In the genomic region with DNA sequence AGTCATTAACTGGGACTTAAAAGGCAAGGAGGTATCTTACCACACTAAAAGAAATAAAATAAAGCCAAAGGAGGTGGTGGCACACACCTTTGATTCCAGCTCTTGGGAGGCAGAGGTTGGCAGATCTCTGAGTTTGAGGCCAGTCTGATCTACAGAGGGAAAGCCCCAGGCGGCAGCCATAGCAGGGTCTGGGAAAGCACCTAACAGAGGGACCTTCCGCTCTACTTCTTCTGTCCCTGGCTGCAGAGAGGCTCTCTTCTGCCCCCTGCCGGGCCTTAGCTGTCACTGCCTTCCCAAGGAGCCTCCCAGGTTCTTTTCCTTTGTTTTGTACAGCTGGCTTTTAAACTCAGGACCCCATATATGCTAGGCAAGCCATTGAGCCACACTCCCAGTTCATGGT, we compare ENCODE assay signal across 9 mouse cellular contexts. TPM values are rescaled to one million over a fixed set of nuclear protein-coding genes. Genes with fewer than 3 reads are reported as not detected.
A peak's percentile ranks its signal among the peaks of the same experiment; 100 is the strongest.
DNase-seq lines count a peak whose midpoint lies in the region; ATAC-seq and TF ChIP-seq lines count a peak whose summit lies in the region.
"Had no signal": no experiment of that assay in that cellular context is flagged by ENCODE, and none has a peak within 500 bp of the region (broad histone marks: within the 10 kb centered on the region; RNA-seq: fewer than 3 reads in every experiment).

No protein-coding gene starts in this region.

- peak; percentile 79 for TF ChIP-seq RAD21 in MEL (IDR thresholded peaks at IDR 0.05; ENCODE audit: low read depth, low read length)

- no peak overlapping the region for H3K27ac ChIP-seq in MEL (ENCODE audit: control insufficient read depth, low read depth, low read length)
- H3K27ac ChIP-seq in bone marrow, adult 2 months (ENCODE audit: control insufficient read depth, insufficient read depth, low read depth, low read length, poor library complexity) = no peak overlapping the region
- no peak overlapping the region for H3K27ac ChIP-seq in embryonic facial prominence, embryonic 14.5 days (replicated peaks; ENCODE audit: low read depth, low read length)
- H3K27ac ChIP-seq in heart, embryonic 15.5 days = no peak overlapping the region
- H3K27ac ChIP-seq in kidney, embryonic 16.5 days (ENCODE audit: low read length) = no peak overlapping the region
- H3K27ac ChIP-seq in olfactory bulb, adult 2 months (ENCODE audit: insufficient read depth, low read depth, low read length) = no peak overlapping the region
- H3K27ac ChIP-seq: limb, embryonic 15.5 days had no signal

- no peak overlapping the region for H3K4me2 ChIP-seq in embryonic facial prominence, embryonic 14.5 days (ENCODE audit: low read depth, low read length)
- H3K4me2 ChIP-seq in heart, embryonic 15.5 days = no peak overlapping the region
- no peak overlapping the region for H3K4me2 ChIP-seq in kidney, embryonic 16.5 days (replicated peaks; ENCODE audit: low read depth, low read length)
- H3K4me2 ChIP-seq: limb, embryonic 15.5 days had no signal

- 2% methylated on average over 3 of the region's 3 CpGs for WGBS in bone marrow, adult 2 months
- 5% methylated on average over 3 of the region's 3 CpGs for WGBS in embryonic facial prominence, embryonic 14.5 days
- 1% methylated on average over 3 of the region's 3 CpGs for WGBS in heart, embryonic 15.5 days
- 0% methylated on average over 3 of the region's 3 CpGs for WGBS in kidney, embryonic 16.5 days
- 4% methylated on average over 3 of the region's 3 CpGs for WGBS in olfactory bulb, adult 2 months

- H3K4me1 ChIP-seq in MEL (ENCODE audit: control insufficient read depth in 1 of 2, insufficient read depth in 2 of 2, low read length in 2 of 2) = peaks cover 0 to 13% of the 10 kb centered on the region in 2 experiments; a peak in 2 of 4 replicates
- H3K4me1 ChIP-seq in bone marrow, adult 2 months (ENCODE audit: control insufficient read depth, insufficient read depth, low read length) = no peaks in the 10 kb centered on the region
- no peaks in the 10 kb centered on the region for H3K4me1 ChIP-seq in embryonic facial prominence, embryonic 14.5 days (ENCODE audit: control insufficient read depth, insufficient read depth, low read length)
- peaks cover 5% of the 10 kb centered on the region; the same call in 1 of the 2 replicates for H3K4me1 ChIP-seq in heart, embryonic 15.5 days (replicated peaks)
- no peaks in the 10 kb centered on the region for H3K4me1 ChIP-seq in kidney, embryonic 16.5 days (ENCODE audit: insufficient read depth, low read length)
- H3K4me1 ChIP-seq in olfactory bulb, adult 2 months (ENCODE audit: control insufficient read depth, insufficient read depth, low read length) = no peaks in the 10 kb centered on the region
- H3K4me1 ChIP-seq: limb, embryonic 15.5 days had no signal

- no peak for TF ChIP-seq EP300 in MEL (IDR thresholded peaks at IDR 0.05; ENCODE audit: low read depth in 1 of 2, low read length in 2 of 2)

- H3K4me3 ChIP-seq in MEL (ENCODE audit: control insufficient read depth in 1 of 2, insufficient read depth in 1 of 2, low read depth in 2 of 2, low read length in 2 of 2) = peak overlapping the region; percentile 22 to 30; a peak in 2 of 4 replicates
- no peak overlapping the region for H3K4me3 ChIP-seq in bone marrow, adult 2 months (replicated peaks; ENCODE audit: control insufficient read depth, low read depth, low read length)
- no peak overlapping the region for H3K4me3 ChIP-seq in embryonic facial prominence, embryonic 14.5 days (ENCODE audit: low read depth, low read length)
- H3K4me3 ChIP-seq in heart, embryonic 15.5 days = no peak overlapping the region
- no peak overlapping the region for H3K4me3 ChIP-seq in kidney, embryonic 16.5 days (ENCODE audit: low read length)
- no peak overlapping the region for H3K4me3 ChIP-seq in olfactory bulb, adult 2 months (ENCODE audit: insufficient read depth, low read depth, low read length)
- H3K4me3 ChIP-seq: limb, embryonic 15.5 days had no signal

- peak; percentile 86 to 94 (median 88) for TF ChIP-seq CTCF in MEL (IDR thresholded peaks at IDR 0.05 in 2 of 3, conservative IDR thresholded peaks at IDR 0.05 in 1 of 3; ENCODE audit: control insufficient read depth in 1 of 3, insufficient read depth in 1 of 3, low read depth in 2 of 3, low read length in 3 of 3, poor library complexity in 1 of 3, severe bottlenecking in 1 of 3)
- TF ChIP-seq CTCF in bone marrow, adult 2 months (IDR thresholded peaks at IDR 0.05; ENCODE audit: control insufficient read depth, insufficient read depth, low read length) = peak; percentile 81
- peak; percentile 88 for TF ChIP-seq CTCF in olfactory bulb, adult 2 months (IDR thresholded peaks at IDR 0.05; ENCODE audit: insufficient read depth, low read depth, low read length)

- no peaks in the 10 kb centered on the region for H3K9me3 ChIP-seq in MEL (replicated peaks; ENCODE audit: insufficient read depth, low read length)
- H3K9me3 ChIP-seq in embryonic facial prominence, embryonic 14.5 days (ENCODE audit: control insufficient read depth, low read length) = no peaks in the 10 kb centered on the region
- H3K9me3 ChIP-seq in heart, embryonic 15.5 days (replicated peaks) = 0 out of 2 replicates have a peak, but pooled peaks cover 3% of the 10 kb centered on the region
- H3K9me3 ChIP-seq in kidney, embryonic 16.5 days (ENCODE audit: low read length) = peaks cover 11% of the 10 kb centered on the region
- H3K9me3 ChIP-seq: limb, embryonic 15.5 days had no signal

- DNase-seq in MEL (ENCODE audit: low read depth, low spot score) = peak; percentile 77
- peak; percentile 70 for DNase-seq in embryonic facial prominence, embryonic 14.5 days (ENCODE audit: low spot score)
- peak; percentile 35 to 48 for DNase-seq in lung, adult 18-20 months
- DNase-seq in yolk sac, embryonic 10.5 days (ENCODE audit: low spot score) = peak; percentile 48

- H3K79me2 ChIP-seq in MEL (ENCODE audit: control insufficient read depth, insufficient read depth, low read length, poor library complexity) = no peaks in the 10 kb centered on the region

- ATAC-seq in embryonic facial prominence, embryonic 14.5 days (ENCODE audit: low read depth) = peak; percentile 74
- ATAC-seq in heart, embryonic 15.5 days (replicated peaks; ENCODE audit: insufficient number of reproducible peaks, insufficient read depth, low FRiP score, low read depth) = peak; percentile 49
- ATAC-seq in kidney, embryonic 16.5 days (ENCODE audit: low FRiP score, low TSS enrichment) = peak; percentile 80

- peak overlapping the region; percentile 38; the same call in 1 of the 2 replicates for H3K9ac ChIP-seq in MEL (ENCODE audit: control insufficient read depth, low read depth, low read length, poor library complexity, severe bottlenecking)
- no peak overlapping the region for H3K9ac ChIP-seq in embryonic facial prominence, embryonic 14.5 days (ENCODE audit: low read depth, low read length)
- H3K9ac ChIP-seq in heart, embryonic 15.5 days = no peak overlapping the region
- H3K9ac ChIP-seq in kidney, embryonic 16.5 days (replicated peaks; ENCODE audit: low read length) = no peak overlapping the region
- H3K9ac ChIP-seq: limb, embryonic 15.5 days had no signal

- no peaks in the 10 kb centered on the region for H3K36me3 ChIP-seq in MEL (ENCODE audit: control insufficient read depth in 1 of 2, insufficient read depth in 2 of 2, low read length in 2 of 2)
- no peaks in the 10 kb centered on the region for H3K36me3 ChIP-seq in embryonic facial prominence, embryonic 14.5 days (ENCODE audit: control insufficient read depth, insufficient read depth, low read length)
- no peaks in the 10 kb centered on the region for H3K36me3 ChIP-seq in heart, embryonic 15.5 days
- no peaks in the 10 kb centered on the region for H3K36me3 ChIP-seq in kidney, embryonic 16.5 days (ENCODE audit: insufficient read depth, low read length)
- H3K36me3 ChIP-seq: limb, embryonic 15.5 days had no signal

- H3K27me3 ChIP-seq in MEL (ENCODE audit: control insufficient read depth in 1 of 2, insufficient read depth in 2 of 2, low read length in 2 of 2) = peaks cover 0 to 6% of the 10 kb centered on the region in 2 experiments; a peak in 3 of 4 replicates
- no peaks in the 10 kb centered on the region for H3K27me3 ChIP-seq in embryonic facial prominence, embryonic 14.5 days (replicated peaks; ENCODE audit: control insufficient read depth, insufficient read depth, low read length)
- no peaks in the 10 kb centered on the region for H3K27me3 ChIP-seq in heart, embryonic 15.5 days
- no peaks in the 10 kb centered on the region for H3K27me3 ChIP-seq in kidney, embryonic 16.5 days (ENCODE audit: insufficient read depth, low read length)
- H3K27me3 ChIP-seq: limb, embryonic 15.5 days had no signal

- no peak for TF ChIP-seq POLR2A in MEL (IDR thresholded peaks at IDR 0.05; ENCODE audit: control insufficient read depth in 1 of 2, insufficient read depth in 1 of 2, low read depth in 1 of 2, low read length in 2 of 2, poor library complexity in 1 of 2)
- no peak for TF ChIP-seq POLR2A in bone marrow, adult 2 months (IDR thresholded peaks at IDR 0.05; ENCODE audit: borderline replicate concordance, control insufficient read depth, low read depth, low read length)
- TF ChIP-seq POLR2A in olfactory bulb, adult 2 months (IDR thresholded peaks at IDR 0.05; ENCODE audit: insufficient read depth, low read depth, low read length) = no peak

RNA-seq across cellular contexts. Expression of gene Slc28a1, which starts 40.4 kb away (rescaled TPM):
- not detected in 2 replicates for total RNA-seq in MEL (2012; rRNA removed)
- not detected for polyA plus RNA-seq in MEL (2012; ENCODE audit: insufficient read depth in 1 of 2, insufficient read length in 2 of 2, low read depth in 1 of 2, low replicate concordance in 2 of 2, missing spikeins in 1 of 2)
- polyA plus RNA-seq in bone marrow, adult 2 months (2011; ENCODE audit: insufficient read depth, insufficient read length, low replicate concordance, missing spikeins) = 1.0 TPM in 1 of 2 replicates, not detected in the other
- polyA plus RNA-seq in embryonic facial prominence, embryonic 14.5 days (2014; fragmentation: Nextera tagmentation; extraction: Ambion mirVana) = 0.07 TPM in 1 of 2 replicates, not detected in the other
- 0.09 and 0.14 TPM in 2 replicates for polyA plus RNA-seq in heart, embryonic 15.5 days (2015; fragmentation: Nextera tagmentation; extraction: Ambion mirVana)
- 0.73 and 1.2 TPM in 2 replicates for polyA plus RNA-seq in kidney, embryonic 16.5 days (2015; fragmentation: Nextera tagmentation; extraction: Ambion mirVana)
- not detected in 2 replicates for polyA plus RNA-seq in olfactory bulb, adult 2 months (2012; ENCODE audit: insufficient read depth, insufficient read length, low replicate concordance, missing spikeins)

RNA-seq across cellular contexts. Expression of gene Pde8a, which starts 58.4 kb away (rescaled TPM):
- not detected in 2 replicates for total RNA-seq in MEL (2012; rRNA removed)
- polyA plus RNA-seq in MEL (2012; ENCODE audit: insufficient read depth in 1 of 2, insufficient read length in 2 of 2, low read depth in 1 of 2, low replicate concordance in 2 of 2, missing spikeins in 1 of 2) = under 1 TPM in 1 of 2 experiments, not detected in 1; 0.11 TPM
- 3.0 and 6.7 TPM in 2 replicates for polyA plus RNA-seq in bone marrow, adult 2 months (2011; ENCODE audit: insufficient read depth, insufficient read length, low replicate concordance, missing spikeins)
- polyA plus RNA-seq in embryonic facial prominence, embryonic 14.5 days (2014; fragmentation: Nextera tagmentation; extraction: Ambion mirVana) = 9.3 and 9.6 TPM in 2 replicates
- polyA plus RNA-seq in heart, embryonic 15.5 days (2015; fragmentation: Nextera tagmentation; extraction: Ambion mirVana) = 3.8 and 3.9 TPM in 2 replicates
- polyA plus RNA-seq in kidney, embryonic 16.5 days (2015; fragmentation: Nextera tagmentation; extraction: Ambion mirVana) = 4.6 and 5.9 TPM in 2 replicates
- not detected in 2 replicates for polyA plus RNA-seq in olfactory bulb, adult 2 months (2012; ENCODE audit: insufficient read depth, insufficient read length, low replicate concordance, missing spikeins)

Comparison
In these comparisons a context has a peak if more than half of its experiments do, and no peak if none do; other contexts are left out.
1. H3K4me3 ChIP-seq: peak in MEL (2 of 2); none in bone marrow, adult 2 months (single experiment), embryonic facial prominence, embryonic 14.5 days (single experiment), heart, embryonic 15.5 days (single experiment), kidney, embryonic 16.5 days (single experiment) and olfactory bulb, adult 2 months (single experiment).
2. Peak in every context shown above with its lines, with median percentiles within 50 percentile points of each other: DNase-seq, CTCF ChIP-seq and ATAC-seq.